Mouse (Mus musculus): ENCODE measurements at regions not wholly inside any gene's neighbourhood (a gene's known extent, or its start where the extent isn't known, plus 50 kb on each side); places are given as distances from the start of the nearest gene placed in this dataset.

GRCm38 (mm10) chr6:127391258-127392011 lies 55.2 kb upstream of the Parp11 start:
- no peak for ATAC-seq (replicated peaks)
- WGBS, result 95% methylated on average over 15 of the region's 15 CpGs
- H3K4me2 ChIP-seq, result no peak overlapping the region

GRCm38 (mm10) chr6:127392012-127392798 lies 54.4 kb upstream of the Parp11 start:
- Histone ChIP-seq H3K4me3 (no peak overlapping the region), H3K9me3 (no peaks in the 10 kb centered on the region), H3K27ac (no peak overlapping the region), H3K36me3 (replicated peaks) (no peaks in the 10 kb centered on the region), H3K27me3 (replicated peaks) (no peaks in the 10 kb centered on the region), H3K9ac (no peak overlapping the region), H3K4me2 (no peak overlapping the region), H3K4me1 (peaks cover 15% of the 10 kb centered on the region)
- ATAC-seq (replicated peaks), result no peak
- 88% methylated on average over 12 of the region's 12 CpGs for WGBS

More at GRCm38 (mm10) chr6:127391258-127392011, 55.2 kb upstream of the Parp11 start:
- Histone ChIP-seq H3K4me1 (peaks cover 15% of the 10 kb centered on the region), H3K9ac (no peak overlapping the region), H3K9me3 (no peaks in the 10 kb centered on the region), H3K4me3 (no peak overlapping the region), H3K27ac (no peak overlapping the region), H3K27me3 (replicated peaks) (no peaks in the 10 kb centered on the region), H3K36me3 (replicated peaks) (no peaks in the 10 kb centered on the region)

- H3K27me3 ChIP-seq (replicated peaks), result no peaks in the 10 kb centered on the region
- H3K4me3 ChIP-seq, result no peak overlapping the region
- no peak overlapping the region for H3K27ac ChIP-seq
- WGBS, result 90% methylated on average over 1 of the region's 1 CpGs
- peaks cover 15% of the 10 kb centered on the region for H3K4me1 ChIP-seq
- H3K9me3 ChIP-seq, result no peaks in the 10 kb centered on the region
- no peak overlapping the region for H3K9ac ChIP-seq
- ATAC-seq (replicated peaks), result no peak
- H3K4me2 ChIP-seq, result no peak overlapping the region
- no peaks in the 10 kb centered on the region for H3K36me3 ChIP-seq (replicated peaks)
Measured at GRCm38 (mm10) chr6:127392799-127393172, 53.9 kb upstream of the Parp11 start.

- H3K36me3 ChIP-seq (replicated peaks), result no peaks in the 10 kb centered on the region
- ATAC-seq (replicated peaks), result peak; percentile 58
- no peak overlapping the region for H3K4me3 ChIP-seq
- 23% methylated on average over 9 of the region's 9 CpGs for WGBS
- H3K9me3 ChIP-seq, result no peaks in the 10 kb centered on the region
- no peaks in the 10 kb centered on the region for H3K27me3 ChIP-seq (replicated peaks)
- no peak overlapping the region for H3K4me2 ChIP-seq
- H3K4me1 ChIP-seq, result peaks cover 15% of the 10 kb centered on the region
- H3K9ac ChIP-seq, result no peak overlapping the region
- no peak overlapping the region for H3K27ac ChIP-seq
Measured at GRCm38 (mm10) chr6:127393907-127394600, 52.6 kb upstream of the Parp11 start.

Data from midbrain, embryonic 15.5 days (tissue).